10 mouse cellular contexts compared by ENCODE assay signal in genomic region chr15:9078481-9079300, GRCm38 (mm10). TPM values are rescaled to one million over a fixed set of nuclear protein-coding genes. Genes with fewer than 3 reads are reported as not detected.
A peak's percentile ranks its signal among the peaks of the same experiment; 100 is the strongest.
DNase-seq lines count a peak whose midpoint lies in the region; ATAC-seq and TF ChIP-seq lines count a peak whose summit lies in the region.
"Had no signal": no experiment of that assay in that cellular context is flagged by ENCODE, and none has a peak within 500 bp of the region (broad histone marks: within the 10 kb centered on the region; RNA-seq: fewer than 3 reads in every experiment).

No protein-coding gene starts in this region.

- peak overlapping the region; percentile 62 for H3K9ac ChIP-seq in liver, embryonic 11.5 days (ENCODE audit: low read depth, low read length)
- H3K9ac ChIP-seq: embryonic facial prominence, embryonic 15.5 days; limb, embryonic 13.5 days had no signal

- WGBS in liver, embryonic 11.5 days, result 27% methylated on average over 12 of the region's 12 CpGs

- TF ChIP-seq CTCF in testis, adult 2 months (IDR thresholded peaks at IDR 0.05; ENCODE audit: control insufficient read depth, insufficient read depth, insufficient replicate concordance, low read depth, low read length), result no peak

- DNase-seq in frontal cortex, postnatal 36 days (ENCODE audit: low spot score in 2 of 2), result no peak
- DNase-seq in testis, postnatal 14 days (ENCODE audit: low spot score), result no peak
- DNase-seq in liver, embryonic 11.5 days (ENCODE audit: low spot score), result no peak
- no peak for DNase-seq in left cerebral cortex, adult 11 months (ENCODE audit: low spot score)
- DNase-seq in ovary, postnatal 14 days (ENCODE audit: low spot score), result no peak
- DNase-seq in adrenal gland, adult 18-20 months (ENCODE audit: low spot score in 2 of 2), result no peak

- H3K27me3 ChIP-seq in testis, adult 2 months (ENCODE audit: control insufficient read depth, insufficient read depth, low read length), result no peaks in the 10 kb centered on the region
- no peaks in the 10 kb centered on the region for H3K27me3 ChIP-seq in liver, embryonic 11.5 days (replicated peaks; ENCODE audit: control insufficient read depth, insufficient read depth, low read length)
- H3K27me3 ChIP-seq: embryonic facial prominence, embryonic 15.5 days; limb, embryonic 13.5 days had no signal

- peak overlapping the region; percentile 63 for H3K4me2 ChIP-seq in liver, embryonic 11.5 days
- H3K4me2 ChIP-seq: embryonic facial prominence, embryonic 15.5 days; limb, embryonic 13.5 days had no signal

- ATAC-seq in frontal cortex, adult (ENCODE audit: low TSS enrichment), result peak; percentile 53
- peak; percentile 80 for ATAC-seq in liver, embryonic 11.5 days (replicated peaks; ENCODE audit: low FRiP score)

- peaks cover 7% of the 10 kb centered on the region for H3K4me1 ChIP-seq in testis, adult 2 months (ENCODE audit: control insufficient read depth, insufficient read depth, low read length)
- peaks cover 69% of the 10 kb centered on the region for H3K4me1 ChIP-seq in liver, embryonic 11.5 days (replicated peaks; ENCODE audit: control insufficient read depth, insufficient read depth, low read length)

- no peak for TF ChIP-seq POLR2A in testis, adult 2 months (IDR thresholded peaks at IDR 0.05; ENCODE audit: control insufficient read depth, low read depth, low read length)

- 0 out of 2 replicates have a peak overlapping the region, but pooled peaks have one; percentile 17 for H3K27ac ChIP-seq in testis, adult 2 months (ENCODE audit: control insufficient read depth, insufficient read depth, low read depth, low read length)
- H3K27ac ChIP-seq in liver, embryonic 11.5 days (ENCODE audit: low read depth, low read length), result peak overlapping the region; percentile 96
- H3K27ac ChIP-seq: embryonic facial prominence, embryonic 15.5 days; limb, embryonic 13.5 days had no signal

- H3K9me3 ChIP-seq in liver, embryonic 11.5 days (ENCODE audit: control insufficient read depth, low read length), result no peaks in the 10 kb centered on the region
- H3K9me3 ChIP-seq: embryonic facial prominence, embryonic 15.5 days; limb, embryonic 13.5 days had no signal

- no peaks in the 10 kb centered on the region for H3K36me3 ChIP-seq in testis, adult 2 months (ENCODE audit: control insufficient read depth, insufficient read depth, low read length)
- H3K36me3 ChIP-seq in liver, embryonic 11.5 days (ENCODE audit: control insufficient read depth, insufficient read depth, low read length), result peaks cover 5% of the 10 kb centered on the region; the same call in 1 of the 2 replicates
- H3K36me3 ChIP-seq: embryonic facial prominence, embryonic 15.5 days had no signal

- no peak overlapping the region for H3K4me3 ChIP-seq in testis, adult 2 months (ENCODE audit: control insufficient read depth, low read depth, low read length)
- H3K4me3 ChIP-seq in liver, embryonic 11.5 days (ENCODE audit: low read depth, low read length), result peak overlapping the region; percentile 32
- H3K4me3 ChIP-seq: embryonic facial prominence, embryonic 15.5 days; limb, embryonic 13.5 days had no signal

RNA-seq across cellular contexts. Expression of gene Nadk2, which starts 7.6 kb away (rescaled TPM):
- polyA plus RNA-seq in testis, adult 2 months (2012; rRNA removed), result 33.2 and 38.8 TPM in 2 replicates
- polyA plus RNA-seq in liver, embryonic 11.5 days (2014; fragmentation: Nextera tagmentation; extraction: Ambion mirVana), result 122 and 148 TPM in 2 replicates
- 10 to 100 TPM; 47.1 to 75.0 TPM for total RNA-seq in adrenal gland, adult 18-20 months (2021)
